Mouse (Mus musculus): ENCODE measurements around the gene Cdkn1c. TPM values are rescaled to one million over a fixed set of nuclear protein-coding genes. Genes with fewer than 3 reads are reported as not detected.

The Cdkn1c gene
- polyA plus RNA-seq (2017; shearing (Covaris generic)) = 8.0 TPM

GRCm38 (mm10) chr7:143460874-143461273, at the start of gene Cdkn1c:
TSS of gene Cdkn1c (minus strand) at chr7:143461050.

GRCm38 (mm10) chr7:143502418-143503200, 41.8 kb upstream of the Cdkn1c start, which contains the start of gene Phlda2:
TSS of gene Phlda2 (minus strand) at chr7:143503150.

GRCm38 (mm10) chr7:143473347-143474101, 12.7 kb upstream of the Cdkn1c start, which contains the start of gene Slc22a18:
TSS of gene Slc22a18 (plus strand) at chr7:143473736.

Other genes starting within 250 kb of the Cdkn1c start
- gene Slc22a18, start 12.7 kb upstream of the Cdkn1c start, polyA plus RNA-seq (2017; shearing (Covaris generic)) = not detected
- gene Phlda2, start 42.1 kb upstream of the Cdkn1c start, polyA plus RNA-seq (2017; shearing (Covaris generic)) = not detected
- gene Nap1l4, start 88.1 kb upstream of the Cdkn1c start, polyA plus RNA-seq (2017; shearing (Covaris generic)) = 363 TPM
- gene Cars, start 139.0 kb upstream of the Cdkn1c start, polyA plus RNA-seq (2017; shearing (Covaris generic)) = 55.5 TPM
- 38.9 TPM for gene Tnfrsf26, start 167.7 kb upstream of the Cdkn1c start, polyA plus RNA-seq (2017; shearing (Covaris generic))
- gene Tnfrsf22, start 188.6 kb upstream of the Cdkn1c start, polyA plus RNA-seq (2017; shearing (Covaris generic)) = 15.9 TPM
- 9.6 TPM for gene Tnfrsf23, start 224.8 kb upstream of the Cdkn1c start, polyA plus RNA-seq (2017; shearing (Covaris generic))